Mouse (Mus musculus) erythroblast, adult 5-6 weeks (primary cell): ENCODE results near the gene Ppp1r27. TPM values are rescaled to one million over a fixed set of nuclear protein-coding genes. Genes with fewer than 3 reads are reported as not detected.
"Not testable (repeated sequence)": the region's sequence is repeated elsewhere in the genome, so short reads cannot be mapped to it uniquely, and the experiment has no call there.

ENCODE experiments used
- ATAC-seq: replicated peaks from 2 replicates; pipeline ENCODE4 v1.8.0; 2016; ENCODE audit warnings: moderate number of reproducible peaks, mild to moderate bottlenecking, moderate TSS enrichment, inconsistent platforms; ENCODE audit not compliant: poor library complexity, low FRiP score, severe bottlenecking
- total RNA-seq, 2 experiments: library from RNA; stranded (forward) in 1 of 2; stranded (reverse) in 1 of 2; fragments of 150-400 nt in 1 of 2; fragments of 200-764, 138-1000 nt in 1 of 2; gene quantifications; 2 replicates each; pipeline versions ENCODE4 v1.2.3 to v1.2.4; 2015 to 2017; ENCODE audit warnings: low replicate concordance in 2 of 2

Gene Ppp1r27
- total RNA-seq, 2 experiments from 2014 or later: not detected

GRCm38 (mm10) chr11:120576365-120576981 is 25.5 kb upstream of the Ppp1r27 start:
- no peak for ATAC-seq

GRCm38 (mm10) chr11:120575940-120576339 is 25.0 kb upstream of the Ppp1r27 start:
- ATAC-seq: no peak

- ATAC-seq: no peak
These were observed 24.1 kb upstream of the Ppp1r27 start for GRCm38 (mm10) chr11:120575046-120575445.

- no peak for ATAC-seq
These were observed 23.3 kb upstream of the Ppp1r27 start for GRCm38 (mm10) chr11:120574278-120574600.

GRCm38 (mm10) chr11:120573585-120574277 is 22.8 kb upstream of the Ppp1r27 start:
- no peak for ATAC-seq

GRCm38 (mm10) chr11:120572752-120573584 is 22.0 kb upstream of the Ppp1r27 start, which contains the start of gene P4hb:
Gene P4hb, minus strand, starts transcription at chr11:120573253.
- peak; percentile 87 for ATAC-seq

- ATAC-seq: 0 out of 2 replicates have a peak, but pooled peaks have one; percentile 2
These were observed 21.5 kb upstream of the Ppp1r27 start for GRCm38 (mm10) chr11:120572417-120572751.

- no peak for ATAC-seq
These were observed 21.0 kb upstream of the Ppp1r27 start for GRCm38 (mm10) chr11:120571754-120572416.

- no peak for ATAC-seq
These were observed 20.2 kb upstream of the Ppp1r27 start for GRCm38 (mm10) chr11:120571122-120571521.

- ATAC-seq: no peak
These were observed 17.4 kb upstream of the Ppp1r27 start for GRCm38 (mm10) chr11:120568324-120568723.

- ATAC-seq: no peak
These were observed 14.2 kb upstream of the Ppp1r27 start for GRCm38 (mm10) chr11:120565114-120565513.

- no peak for ATAC-seq
These were observed 12.0 kb upstream of the Ppp1r27 start for GRCm38 (mm10) chr11:120562949-120563348.

- peak; percentile 14; the same call in 1 of the 2 replicates for ATAC-seq
These were observed 10.2 kb upstream of the Ppp1r27 start for GRCm38 (mm10) chr11:120560952-120561728.

GRCm38 (mm10) chr11:120558843-120559242 is 7.9 kb upstream of the Ppp1r27 start:
- not testable (repeated sequence) for ATAC-seq

GRCm38 (mm10) chr11:120555260-120555659 is 4.3 kb upstream of the Ppp1r27 start:
- ATAC-seq: no peak

- ATAC-seq: no peak
These were observed 3.9 kb upstream of the Ppp1r27 start for GRCm38 (mm10) chr11:120554834-120555233.

GRCm38 (mm10) chr11:120552736-120553135 is 1.8 kb upstream of the Ppp1r27 start:
- ATAC-seq: no peak

- ATAC-seq: no peak
These were observed 734 bp downstream of the Ppp1r27 start for GRCm38 (mm10) chr11:120549986-120550809.
